Mouse (Mus musculus): ENCODE data around the gene Pald1.

DNA sequence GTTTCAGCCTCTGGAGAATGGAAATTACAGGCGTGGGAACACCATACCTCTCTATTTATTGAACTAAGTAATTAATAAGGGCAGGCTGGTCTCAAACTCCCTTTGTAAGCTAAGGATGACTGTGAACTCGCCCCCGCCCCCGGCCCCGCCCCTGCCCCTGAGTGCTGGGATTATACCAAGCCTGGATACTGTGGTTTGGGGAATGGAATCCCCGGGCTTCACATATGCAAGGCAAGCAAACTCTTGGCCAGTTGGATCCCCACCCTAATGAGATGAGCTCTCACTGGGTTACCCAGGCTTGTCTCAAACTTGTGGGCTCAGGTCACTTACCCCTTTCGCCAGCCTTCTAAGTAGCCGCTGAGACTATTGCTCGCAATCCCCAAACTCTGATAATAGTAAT is 26.9 kb upstream of the Pald1 start:
- TF ChIP-seq POLR2A (IDR thresholded peaks at IDR 0.05; ENCODE audit: control insufficient read depth, extremely low read depth, insufficient read depth, low read length, poor library complexity): no peak
- no peak for TF ChIP-seq CTCF (IDR thresholded peaks at IDR 0.05; ENCODE audit: borderline replicate concordance, control insufficient read depth, extremely low read depth, insufficient read depth, low read length, poor library complexity)

Data from thymus, adult 2 months (tissue).